Comparison of ENCODE assay signal across 29 mouse cellular contexts in the genomic region with DNA sequence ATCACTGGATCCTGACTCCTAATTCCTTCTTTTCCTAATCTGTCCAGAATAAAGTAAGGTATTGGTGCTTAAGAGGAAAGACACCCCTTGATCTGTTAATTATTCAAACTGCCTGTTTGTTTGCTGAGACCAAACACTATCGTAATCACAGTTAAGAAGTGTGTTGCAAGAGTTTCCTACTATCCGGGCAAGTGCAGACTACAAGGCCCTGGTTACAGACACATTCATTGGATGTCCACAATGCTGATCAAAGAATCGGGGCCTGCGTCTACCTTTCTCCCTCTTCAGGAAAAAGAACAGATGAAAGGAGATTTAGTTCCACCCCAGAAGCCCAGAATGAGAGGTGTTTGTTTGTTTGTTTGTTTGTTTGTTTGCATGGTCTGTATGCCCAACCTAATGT. TPM values are rescaled to one million over a fixed set of nuclear protein-coding genes. Genes with fewer than 3 reads are reported as not detected.
A peak's percentile ranks its signal among the peaks of the same experiment; 100 is the strongest.
DNase-seq lines count a peak whose midpoint lies in the region; ATAC-seq lines count a peak whose summit lies in the region.
"Had no signal": no experiment of that assay in that cellular context is flagged by ENCODE, and none has a peak within 500 bp of the region (broad histone marks: within the 10 kb centered on the region; RNA-seq: fewer than 3 reads in every experiment).

No protein-coding gene starts in this region.

- intact Hi-C loops in left cerebral cortex, postnatal 10 days (cut with DNase I) = no loop called here

- peak; percentile 46; the same call in 1 of the 2 replicates for ATAC-seq in granulocyte monocyte progenitor cell, adult 5-6 weeks (replicated peaks; ENCODE audit: poor library complexity, severe bottlenecking)
- peak; percentile 52 for ATAC-seq in megakaryocyte progenitor cell, adult 5-6 weeks (replicated peaks; ENCODE audit: poor library complexity)
- ATAC-seq: CD4-positive, CD25-positive, alpha-beta regulatory T cell, adult 4 months; forebrain, embryonic 13.5 days; forebrain, postnatal 0 days; intestine, postnatal 0 days had no signal

- H3K27me3 ChIP-seq in embryonic facial prominence, embryonic 10.5 days (replicated peaks; ENCODE audit: low read depth, poor library complexity, severe bottlenecking) = no peaks in the 10 kb centered on the region
- H3K27me3 ChIP-seq: forebrain, embryonic 13.5 days; heart, embryonic 13.5 days; hindbrain, embryonic 15.5 days had no signal

- peaks cover 20% of the 10 kb centered on the region for H3K4me1 ChIP-seq in embryonic facial prominence, embryonic 10.5 days
- H3K4me1 ChIP-seq: forebrain, embryonic 13.5 days; heart, embryonic 10.5 days; hindbrain, embryonic 15.5 days had no signal

- H3K27ac ChIP-seq in embryonic facial prominence, embryonic 10.5 days (replicated peaks) = peak overlapping the region; percentile 8; the same call in 1 of the 2 replicates
- H3K27ac ChIP-seq: forebrain, embryonic 13.5 days; heart, adult 2 months; heart, embryonic 10.5 days; heart, embryonic 13.5 days; hindbrain, embryonic 15.5 days had no signal

- no peak overlapping the region for H3K4me3 ChIP-seq in embryonic facial prominence, embryonic 10.5 days
- H3K4me3 ChIP-seq: erythroblast, embryonic 14.5 days; forebrain, embryonic 13.5 days; heart, adult 2 months; heart, embryonic 10.5 days; heart, embryonic 13.5 days; hindbrain, embryonic 15.5 days had no signal

- WGBS in embryonic facial prominence, embryonic 10.5 days = 83% methylated on average over 4 of the region's 4 CpGs

- H3K36me3 ChIP-seq in embryonic facial prominence, embryonic 10.5 days (replicated peaks) = no peaks in the 10 kb centered on the region
- H3K36me3 ChIP-seq: heart, embryonic 10.5 days; heart, embryonic 13.5 days; hindbrain, embryonic 15.5 days had no signal

- DNase-seq in heart, adult 11 months = peak; percentile 80
- DNase-seq in heart, adult 18-20 months = no peak
- no peak for DNase-seq in embryonic facial prominence, embryonic 10.5 days (ENCODE audit: low spot score)
- DNase-seq in testis, postnatal 14 days (ENCODE audit: low spot score) = no peak
- no peak for DNase-seq in left cerebral cortex, postnatal 10 days (ENCODE audit: extremely low spot score in 1 of 2, low spot score in 2 of 2)
- DNase-seq: cerebellum, adult 11 months; cerebellum, adult 8-10 months; cerebellum, postnatal 10 days; cerebellum, postnatal 36 days; embryo, embryonic 11 days; forebrain, postnatal 0 days; gastrocnemius, postnatal 10 days; gastrocnemius, postnatal 36 days; heart, adult 2 months; heart, postnatal 4 days had no signal

- H3K9me3 ChIP-seq in embryonic facial prominence, embryonic 10.5 days = no peaks in the 10 kb centered on the region
- H3K9me3 ChIP-seq: forebrain, embryonic 13.5 days; heart, embryonic 10.5 days; heart, embryonic 13.5 days; hindbrain, embryonic 15.5 days had no signal

RNA-seq across cellular contexts. Expression of gene Cc2d2b, which starts 20.3 kb away (rescaled TPM):
- total RNA-seq in heart, adult 18-20 months (2021) = not detected
- 0.22 and 0.38 TPM in 2 replicates for polyA plus RNA-seq in embryonic facial prominence, embryonic 10.5 days (2016; fragmentation: Nextera tagmentation; extraction: Ambion mirVana)
- not detected in 2 replicates for total RNA-seq in granulocyte monocyte progenitor cell, adult 5-6 weeks (2014; fragmentation: Nextera tagmentation)
- total RNA-seq in granulocyte monocyte progenitor cell, adult 5-6 weeks (2017) = 0.09 and 0.15 TPM in 2 replicates
- total RNA-seq in megakaryocyte progenitor cell, adult 5-6 weeks (2015) = 0.15 and 0.81 TPM in 2 replicates
- 0.37 TPM in 1 of 2 replicates, not detected in the other for total RNA-seq in megakaryocyte progenitor cell, adult 5-6 weeks (2017)
- 1 to 10 TPM in 1 of 2 experiments, under 1 TPM in 1; 0.43 to 1.4 TPM for total RNA-seq in left cerebral cortex, postnatal 10 days (2021)
- total RNA-seq: adrenal gland, adult 2 months; gastrocnemius, postnatal 10 days; gastrocnemius, postnatal 36 days; heart, adult 2 months; heart, postnatal 14 days; heart, postnatal 4 days; MEL had no signal
- polyA plus RNA-seq: adrenal gland, adult 2 months; C2C12; erythroblast, embryonic 14.5 days; heart, adult 2 months; heart, embryonic 16.5 days had no signal
